Mouse (Mus musculus) frontal cortex, postnatal 14 days (tissue): Measurements from ENCODE around the gene Mrpl20.

Experiments
- DNase-seq, 2 experiments: peaks; one replicate each; pipeline ENCODE4 v3.0.0; 2022; ENCODE audit warnings: low spot score in 2 of 2

Mrpl20 gene

GRCm38 (mm10) chr4:155831831-155832230, 29.2 kb downstream of the Mrpl20 start:
- no peak for DNase-seq

DNA sequence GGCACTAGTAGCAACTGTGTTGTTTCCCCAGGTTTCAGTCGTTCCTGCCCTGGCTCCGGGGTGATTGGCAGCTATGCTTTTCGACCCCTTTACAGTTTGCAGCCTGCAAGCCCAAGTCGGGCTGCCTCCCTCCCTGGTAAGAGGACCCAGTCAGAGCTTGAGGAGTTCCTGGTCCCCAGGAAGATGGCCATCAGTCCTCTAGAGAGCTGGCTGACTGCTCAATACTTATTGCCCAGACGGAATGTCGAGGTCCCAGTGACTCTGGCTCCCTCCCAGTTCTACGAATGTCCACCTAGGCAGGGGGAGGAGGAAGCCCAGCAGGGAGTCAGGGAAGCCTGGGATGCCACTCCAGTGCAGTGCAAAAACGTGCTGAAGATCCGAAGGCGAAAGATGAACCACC, 29.6 kb downstream of the Mrpl20 start:
- DNase-seq: no peak

DNA sequence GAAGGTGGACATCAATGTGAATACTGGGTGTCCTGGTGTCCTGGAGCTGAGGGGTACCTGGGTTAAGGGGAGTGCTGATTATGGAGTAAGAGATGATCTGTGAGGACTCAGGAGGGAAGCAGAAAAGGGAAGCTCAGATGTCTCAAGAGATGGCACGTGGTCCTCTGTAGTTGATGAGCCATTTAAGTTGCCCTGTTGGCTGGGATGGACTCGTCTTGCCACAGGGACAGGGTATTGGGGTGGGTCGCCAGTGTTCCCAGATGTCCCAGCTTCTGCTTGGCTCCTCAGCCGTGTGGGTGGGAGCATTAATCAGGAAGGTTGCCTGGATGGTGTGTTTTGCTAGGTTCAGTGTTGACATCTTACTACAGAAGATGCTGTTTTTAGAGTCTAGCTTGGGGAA, 30.6 kb downstream of the Mrpl20 start:
- DNase-seq: peak in 1 of 2 experiments; percentile 5

DNA sequence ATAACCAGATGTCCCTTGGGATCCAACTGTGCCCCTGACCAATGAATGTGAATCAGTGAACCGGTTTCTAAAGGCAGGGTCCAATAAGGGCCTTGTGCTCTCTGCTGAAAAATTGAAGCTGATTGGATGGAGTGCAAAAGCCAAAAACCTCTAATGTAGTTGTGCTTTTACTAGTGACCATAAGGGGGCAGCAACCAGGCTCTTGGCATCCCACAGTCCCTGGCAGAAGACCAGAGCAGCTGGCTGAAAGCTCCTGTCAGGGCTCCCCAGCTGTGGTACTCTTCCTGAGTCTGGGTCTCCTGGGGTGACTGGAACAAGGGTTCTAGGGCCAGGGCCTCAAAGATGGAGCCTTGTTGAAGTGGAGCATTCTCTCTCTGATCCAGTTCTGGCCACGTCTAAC, 31.2 kb downstream of the Mrpl20 start:
- DNase-seq: peak; percentile 55 to 68

DNA sequence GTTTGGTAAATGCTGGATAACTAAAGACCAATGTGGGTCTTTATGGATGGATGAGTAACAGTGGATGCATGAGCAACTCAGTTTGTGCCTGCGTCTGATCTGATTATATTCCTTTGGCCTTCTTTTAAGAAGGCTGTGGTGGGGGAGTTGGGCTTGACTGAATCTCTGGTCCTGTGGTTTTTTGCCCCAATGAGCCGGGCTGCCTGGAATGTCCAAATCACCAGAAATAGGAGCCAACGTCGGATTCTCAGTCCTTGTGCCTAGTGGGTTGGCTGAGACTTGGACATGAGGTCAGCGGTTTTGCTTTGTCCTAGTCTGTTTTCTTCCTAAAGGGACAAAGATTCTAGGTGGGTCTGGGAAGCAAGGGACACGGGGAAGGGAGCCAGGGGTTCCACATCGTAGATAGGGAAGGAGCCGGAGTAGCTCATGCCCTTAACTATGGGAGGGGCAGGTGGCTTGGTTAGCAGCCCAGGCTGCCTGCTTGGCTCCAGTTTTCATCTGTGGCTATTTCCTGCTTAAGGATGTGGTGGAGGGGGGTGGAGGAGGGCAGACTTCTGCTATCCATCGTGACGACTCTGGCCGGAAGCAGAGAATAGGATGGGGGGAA, 34.8 kb downstream of the Mrpl20 start:
- DNase-seq: peak in 1 of 2 experiments; percentile 4

GRCm38 (mm10) chr4:155838187-155839153, 35.8 kb downstream of the Mrpl20 start:
- DNase-seq: peak in 1 of 2 experiments; percentile 4

DNA sequence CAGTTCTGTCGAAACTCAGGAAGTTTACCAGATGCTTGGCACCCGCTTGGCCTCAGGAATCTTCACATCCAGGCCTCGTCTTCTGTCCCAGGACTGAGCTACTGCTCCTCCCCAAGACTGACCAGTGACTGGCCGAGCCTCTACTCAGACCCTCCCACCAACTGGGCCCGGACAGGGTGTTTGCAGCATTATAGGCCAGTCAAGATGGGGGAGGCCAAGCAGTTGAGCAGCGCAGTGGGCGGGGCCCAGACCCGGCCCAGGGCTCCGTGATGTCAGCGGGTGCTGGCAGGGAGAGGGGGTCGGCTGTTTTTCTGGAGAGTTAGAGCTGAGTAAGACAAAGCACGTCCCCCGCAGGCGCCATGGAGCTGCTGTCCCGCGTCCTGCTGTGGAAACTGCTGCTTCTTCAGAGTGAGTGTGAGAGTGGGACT, 36.8 kb downstream of the Mrpl20 start, which contains the start of gene Mxra8:
Mxra8 (plus strand) TSS at position 198 of the 428 bp plus-strand sequence.
- peak in 1 of 2 experiments; percentile 45 for DNase-seq

DNA sequence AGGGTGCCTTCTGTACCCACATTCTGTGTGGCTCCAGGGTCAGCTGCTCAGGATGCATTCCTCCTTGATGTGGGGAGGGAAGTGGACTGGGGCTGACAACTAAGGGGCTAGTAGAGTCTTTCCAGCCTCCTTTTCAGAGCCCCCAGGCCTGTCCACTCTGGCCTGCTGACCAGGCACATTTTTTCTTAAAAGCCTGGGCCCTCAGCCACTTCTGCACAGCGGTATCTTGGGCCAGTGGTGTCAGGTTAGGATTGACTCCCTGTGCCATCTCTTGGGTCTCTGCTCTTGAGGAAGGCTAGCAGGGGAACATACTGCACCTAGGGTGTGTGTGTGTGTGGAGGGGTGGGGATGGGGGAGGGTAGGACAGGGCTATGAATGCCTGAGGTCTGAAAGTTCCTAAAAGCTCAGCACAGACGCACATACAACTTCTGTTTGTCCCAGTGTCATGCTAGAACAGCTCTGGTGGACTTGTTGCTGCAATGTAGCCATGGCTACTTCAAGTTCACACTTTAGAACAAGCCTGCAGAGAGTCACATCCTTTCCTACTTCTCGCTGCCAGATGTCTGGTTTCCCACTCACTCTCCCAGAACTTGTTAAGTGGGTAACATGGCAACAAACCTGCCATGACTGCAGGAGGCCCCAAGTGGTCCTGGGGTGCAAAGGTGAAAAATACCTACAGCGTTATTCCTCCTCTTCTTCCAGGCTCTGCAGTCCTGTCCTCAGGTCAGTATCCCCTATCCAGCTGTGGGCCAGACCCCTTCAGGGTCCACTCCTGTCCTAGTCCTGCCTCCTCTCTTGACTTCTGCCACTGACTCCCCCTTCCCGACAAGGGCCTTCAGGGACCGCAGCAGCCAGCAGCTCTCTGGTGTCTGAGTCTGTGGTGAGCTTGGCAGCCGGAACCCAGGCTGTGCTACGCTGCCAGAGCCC, 37.7 kb downstream of the Mrpl20 start:
- peak in 1 of 2 experiments; percentile 13 for DNase-seq

DNA sequence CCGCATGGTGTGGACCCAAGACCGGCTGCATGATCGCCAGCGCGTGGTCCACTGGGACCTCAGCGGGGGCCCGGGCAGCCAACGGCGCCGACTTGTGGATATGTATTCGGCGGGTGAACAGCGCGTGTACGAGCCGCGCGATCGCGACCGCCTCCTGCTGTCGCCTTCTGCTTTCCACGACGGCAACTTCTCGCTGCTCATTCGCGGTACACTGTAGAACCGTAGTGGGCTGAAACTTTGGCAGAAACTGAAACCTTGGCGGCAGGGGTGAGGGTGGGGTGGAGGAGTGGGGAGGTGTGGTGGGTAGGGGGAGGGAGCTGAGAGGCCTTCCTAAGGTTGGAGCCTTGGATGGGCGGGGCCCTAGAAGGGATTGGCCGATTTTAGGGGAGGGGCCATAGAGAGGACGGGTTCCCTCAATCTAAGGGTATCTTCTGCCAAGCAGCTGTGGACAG, 38.4 kb downstream of the Mrpl20 start:
- no peak for DNase-seq

GRCm38 (mm10) chr4:155841651-155842270, 39.1 kb downstream of the Mrpl20 start:
- peak in 1 of 2 experiments; percentile 5 for DNase-seq

DNA sequence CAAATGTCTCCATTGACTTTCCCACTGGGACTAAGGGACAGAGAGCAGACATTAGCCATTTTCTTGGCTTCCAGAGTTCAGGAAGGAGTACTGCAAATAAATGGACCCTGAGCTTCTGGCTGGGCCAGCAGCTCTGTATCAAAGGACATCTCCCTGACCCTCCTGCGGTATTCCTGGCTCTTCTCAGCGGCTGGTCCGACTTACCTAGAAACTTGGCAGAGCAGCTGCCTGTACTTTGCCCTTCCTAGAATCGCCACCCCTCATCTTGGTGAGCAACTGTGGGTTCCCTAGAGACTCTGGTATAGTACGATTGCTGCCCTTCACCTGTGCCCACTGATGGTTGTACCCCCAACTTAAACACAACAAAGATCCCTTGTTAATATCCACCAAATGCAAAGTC, 40.6 kb downstream of the Mrpl20 start:
- no peak for DNase-seq

GRCm38 (mm10) chr4:155846871-155847578, 44.3 kb downstream of the Mrpl20 start, which contains the start of gene Dvl1:
Dvl1 (plus strand) TSS chr4:155847402.
- DNase-seq: peak; percentile 78 to 92

- DNase-seq: no peak
These were observed 45.1 kb downstream of the Mrpl20 start for GRCm38 (mm10) chr4:155847591-155848352.

DNA sequence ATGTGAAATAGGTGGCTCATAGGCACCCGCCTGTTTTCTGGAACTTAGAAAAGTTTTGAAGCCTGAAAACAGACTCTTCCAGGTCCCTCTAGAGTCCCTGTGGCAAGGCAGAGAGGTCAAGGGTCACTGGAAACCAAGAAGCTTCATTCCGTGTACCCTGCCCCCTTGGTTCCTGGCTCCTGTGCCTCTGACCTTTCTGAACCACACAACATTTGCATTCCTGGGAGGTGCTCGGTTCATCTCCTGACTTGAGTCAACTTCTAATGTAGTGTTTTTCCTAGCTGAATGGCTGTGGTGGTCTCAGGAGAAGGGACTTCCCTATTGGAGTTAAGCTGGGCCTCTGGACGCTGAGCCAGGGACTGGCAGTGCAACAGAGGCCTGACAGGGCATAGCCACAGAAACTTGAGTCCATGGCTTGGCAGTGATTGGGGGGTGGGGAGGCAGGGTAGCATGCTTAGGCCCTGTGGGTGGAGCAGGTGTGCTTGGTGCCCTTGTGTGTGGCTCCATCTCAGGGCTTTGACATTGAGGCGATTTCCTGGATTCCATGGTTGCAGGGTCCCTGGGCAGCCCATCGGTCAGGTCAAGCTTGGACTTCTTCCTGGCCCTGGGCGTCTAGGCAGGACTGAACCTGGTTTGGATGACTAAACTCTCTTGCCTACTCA, 45.9 kb downstream of the Mrpl20 start:
- DNase-seq: no peak

DNA sequence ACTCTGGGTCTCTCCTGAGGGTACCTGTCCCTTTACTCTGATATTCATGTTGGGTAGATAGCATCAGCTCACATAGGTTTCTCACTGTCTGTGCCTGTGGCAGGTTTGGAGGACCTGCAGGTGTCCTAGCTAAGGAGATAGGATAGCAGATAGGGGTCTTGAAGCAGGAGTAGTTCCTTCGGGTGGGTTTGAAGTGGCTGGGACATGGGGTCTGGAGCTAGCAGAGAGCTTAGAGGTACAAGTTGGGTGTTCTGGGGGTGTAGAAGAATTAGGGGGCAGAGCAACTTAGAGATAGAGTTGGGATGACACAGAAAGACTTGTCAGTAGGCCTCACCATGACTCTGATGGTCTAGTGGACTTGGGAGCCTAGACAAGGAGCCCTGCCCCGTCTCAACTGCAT, 46.7 kb downstream of the Mrpl20 start:
- DNase-seq: no peak

DNA sequence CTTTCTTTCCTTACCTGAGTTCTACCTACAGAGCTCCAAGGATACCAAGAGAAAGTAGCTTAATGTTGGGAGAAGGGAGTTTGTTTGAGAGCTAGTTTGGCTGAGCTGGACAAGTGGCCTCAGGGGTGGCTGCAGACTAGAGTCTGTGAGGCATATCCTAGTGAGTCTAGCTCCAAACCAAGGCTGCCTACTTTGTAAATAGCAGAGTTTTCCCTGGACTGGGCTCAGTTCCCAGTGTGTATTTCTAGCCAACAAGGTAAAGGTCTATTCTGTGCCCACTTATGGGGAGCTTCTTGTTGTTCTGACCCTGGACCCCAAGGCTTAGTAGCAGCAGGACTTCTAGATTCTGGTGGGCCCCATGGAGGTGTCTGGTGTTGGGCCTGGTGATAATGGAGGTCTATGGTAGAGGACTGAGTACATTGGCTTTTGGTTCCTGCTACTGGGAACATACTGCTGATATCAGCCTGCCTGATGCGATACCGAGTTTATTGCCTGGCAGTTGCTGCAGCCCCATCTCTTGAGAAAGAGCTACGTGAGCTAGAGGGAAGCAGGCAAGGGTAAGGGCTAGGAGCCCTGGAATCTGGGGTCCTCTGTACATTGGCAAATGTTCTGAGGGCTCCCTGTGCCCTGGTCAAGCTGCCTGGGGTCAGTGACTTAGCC, 47.2 kb downstream of the Mrpl20 start:
- DNase-seq: no peak

DNA sequence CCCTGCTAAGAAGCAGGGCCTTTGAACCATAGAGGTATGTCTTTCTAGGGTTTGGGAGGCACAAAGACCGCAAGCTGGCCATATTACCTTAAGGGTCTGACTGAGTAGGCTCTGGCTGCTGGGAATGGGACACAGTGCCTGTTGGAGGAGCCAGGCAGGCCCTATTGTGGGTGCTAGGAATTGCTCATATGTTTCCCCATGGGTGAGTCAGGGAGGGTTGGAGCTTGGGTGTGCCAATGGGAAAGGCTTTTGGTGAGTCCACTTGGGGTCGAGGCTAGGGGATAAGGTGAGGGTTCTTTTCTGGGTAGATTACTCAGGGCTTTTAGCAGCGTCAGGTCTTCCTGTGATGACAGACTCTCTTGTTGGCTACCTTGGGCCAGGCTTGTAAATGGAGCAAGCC, 48.7 kb downstream of the Mrpl20 start:
- DNase-seq: no peak

GRCm38 (mm10) chr4:155851951-155852411, 49.3 kb downstream of the Mrpl20 start:
- no peak for DNase-seq
